Mouse (Mus musculus) midbrain, embryonic 15.5 days (tissue): ENCODE measurements at regions not wholly inside any gene's neighbourhood (a gene's known extent, or its start where the extent isn't known, plus 50 kb on each side); places are given as distances from the start of the nearest gene placed in this dataset.
A peak's percentile ranks its signal among the peaks of the same experiment; 100 is the strongest.

ENCODE experiments used
- ATAC-seq: fragments of 200-750 bp; cut with Nextera tagmentation; replicated peaks from 2 replicates; pipeline ENCODE4 v1.8.0; 2017; ENCODE audit warnings: moderate TSS enrichment
- H3K27ac ChIP-seq: fragments of 300-500 bp; sonication (generic); 2 replicates; pipeline ENCODE4 v1.5.1; 2015; ENCODE audit warnings: mild to moderate bottlenecking, inconsistent platforms
- H3K27me3 ChIP-seq: fragments of 300-500 bp; sonication (generic); replicated peaks from 2 replicates; pipeline ENCODE4 v1.6.1; 2015; ENCODE audit warnings: inconsistent platforms
- H3K36me3 ChIP-seq: fragments of 300-500 bp; sonication (generic); replicated peaks from 2 replicates; pipeline ENCODE4 v1.6.1; 2015; ENCODE audit warnings: inconsistent platforms
- H3K4me1 ChIP-seq: fragments of 300-500 bp; sonication (generic); 2 replicates; pipeline ENCODE4 v1.6.1; 2015; ENCODE audit warnings: inconsistent platforms
- H3K4me2 ChIP-seq: fragments of 300-500 bp; sonication (generic); 2 replicates; pipeline ENCODE4 v1.6.1; 2015; ENCODE audit warnings: inconsistent platforms, mild to moderate bottlenecking, moderate library complexity
- H3K4me3 ChIP-seq: fragments of 300-500 bp; sonication (generic); 2 replicates; pipeline ENCODE4 v1.5.1; 2015; ENCODE audit warnings: mild to moderate bottlenecking, inconsistent platforms
- H3K9ac ChIP-seq: fragments of 300-500 bp; sonication (generic); 2 replicates; pipeline ENCODE4 v1.6.1; 2015; ENCODE audit warnings: mild to moderate bottlenecking, inconsistent platforms
- H3K9me3 ChIP-seq: fragments of 300-500 bp; sonication (generic); 2 replicates; pipeline ENCODE4 v1.6.1; 2016; ENCODE audit warnings: inconsistent platforms
- WGBS: fragments of 180-500 bp; shearing (Covaris S2); methylation state at CpG from one replicate; pipeline ENCODE4 v1.1.7; 2015; ENCODE audit warnings: mixed read lengths; 5-methylcytosine and 5-hydroxymethylcytosine counted together

DNA sequence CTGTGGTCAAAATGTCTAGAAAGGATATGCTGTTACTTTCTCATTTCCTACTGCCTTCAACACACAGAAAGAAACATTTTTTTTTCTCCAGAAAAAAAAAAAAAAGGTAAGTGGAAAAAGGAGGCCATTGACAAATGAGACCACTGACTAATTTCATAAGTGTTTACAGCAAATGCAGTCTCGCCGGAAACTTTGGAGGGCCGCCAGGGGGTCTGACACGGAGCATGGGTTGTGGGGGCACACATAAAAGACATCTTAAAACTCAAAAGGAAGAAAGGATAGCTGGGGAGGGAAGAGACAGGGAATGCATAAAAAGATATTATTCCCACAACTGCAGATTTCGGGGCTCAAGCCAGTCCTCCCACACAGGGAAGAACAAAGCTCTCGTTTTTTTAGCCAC, 109.3 kb downstream of the Tex36 start:
- no peak for ATAC-seq

DNA sequence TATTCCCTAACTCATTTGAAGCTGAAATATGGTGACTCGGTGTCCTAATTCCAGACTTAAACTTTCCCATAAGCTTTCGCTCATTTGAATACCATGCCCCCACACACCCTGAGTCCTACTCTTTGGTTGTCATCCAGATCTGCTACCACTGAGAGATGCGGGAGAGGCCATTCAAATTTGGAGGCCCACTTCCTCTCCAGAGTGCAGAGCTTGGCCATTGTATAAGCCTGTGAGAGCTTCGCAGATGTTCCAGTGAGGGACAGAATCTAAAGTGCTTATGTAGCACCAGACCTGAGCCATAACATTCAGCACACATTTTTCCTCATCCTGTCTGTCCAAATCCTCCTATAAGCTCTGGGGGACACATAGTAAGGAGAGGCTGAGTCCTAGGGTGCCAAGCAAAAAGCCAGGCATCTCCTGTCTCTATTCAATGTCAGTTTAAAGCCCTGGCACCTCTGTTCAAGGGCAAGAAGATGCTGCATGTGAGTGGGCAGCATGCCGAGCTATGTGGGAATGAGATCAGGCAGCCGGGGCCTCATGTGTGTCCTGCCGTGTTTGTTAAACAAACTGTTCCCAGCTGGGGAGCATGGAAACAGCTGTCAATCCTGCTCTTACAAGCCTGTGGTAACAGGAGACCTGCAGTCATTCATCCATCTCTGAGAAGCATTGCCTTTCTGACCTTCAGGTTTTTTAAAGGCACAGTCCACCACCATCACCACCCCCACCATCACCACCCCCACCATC, 113.9 kb downstream of the Tex36 start:
- Histone ChIP-seq H3K4me2 (no peak overlapping the region), H3K36me3 (no peaks in the 10 kb centered on the region), H3K27me3 (no peaks in the 10 kb centered on the region; the same call in 1 of the 2 replicates), H3K9ac (no peak overlapping the region), H3K4me1 (no peaks in the 10 kb centered on the region), H3K9me3 (no peaks in the 10 kb centered on the region), H3K27ac (no peak overlapping the region), H3K4me3 (no peak overlapping the region)
- ATAC-seq, result no peak
- WGBS, result 54% methylated on average over 7 of the region's 7 CpGs

More for the DNA sequence above, 109.3 kb downstream of the Tex36 start:
- Histone ChIP-seq H3K4me1 (no peaks in the 10 kb centered on the region), H3K27me3 (no peaks in the 10 kb centered on the region; the same call in 1 of the 2 replicates), H3K4me3 (no peak overlapping the region), H3K9ac (no peak overlapping the region), H3K9me3 (no peaks in the 10 kb centered on the region), H3K36me3 (no peaks in the 10 kb centered on the region), H3K4me2 (no peak overlapping the region), H3K27ac (no peak overlapping the region)
- 47% methylated on average over 6 of the region's 6 CpGs for WGBS

DNA sequence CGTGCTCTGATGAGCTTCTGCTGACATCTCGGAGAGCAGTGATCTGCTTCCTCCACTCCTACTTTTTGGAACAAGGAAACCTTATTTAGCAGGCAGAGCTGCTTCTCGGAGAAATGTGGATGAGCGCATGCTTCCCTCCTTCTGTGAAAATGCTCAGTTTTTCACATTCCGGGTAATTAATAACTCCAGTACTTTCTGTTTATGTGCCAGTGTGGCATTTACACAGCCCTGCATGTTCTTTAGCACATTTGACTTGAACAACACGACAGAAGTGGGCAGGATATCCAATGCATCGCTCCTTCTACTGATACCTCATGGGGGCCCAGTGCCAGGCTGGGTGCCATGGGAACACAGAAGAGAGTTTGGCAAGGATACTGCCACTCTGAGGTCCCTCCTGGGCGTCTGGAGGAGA, 117.5 kb downstream of the Tex36 start:
- 0 out of 2 replicates have a peak, but pooled peaks cover 2% of the 10 kb centered on the region for H3K4me1 ChIP-seq
- H3K9me3 ChIP-seq, result no peaks in the 10 kb centered on the region
- no peaks in the 10 kb centered on the region for H3K27me3 ChIP-seq
- no peak overlapping the region for H3K4me3 ChIP-seq
- no peak overlapping the region for H3K9ac ChIP-seq
- H3K27ac ChIP-seq, result no peak overlapping the region
- ATAC-seq, result no peak
- no peak overlapping the region for H3K4me2 ChIP-seq
- WGBS, result 66% methylated on average over 8 of the region's 8 CpGs
- no peaks in the 10 kb centered on the region for H3K36me3 ChIP-seq

DNA sequence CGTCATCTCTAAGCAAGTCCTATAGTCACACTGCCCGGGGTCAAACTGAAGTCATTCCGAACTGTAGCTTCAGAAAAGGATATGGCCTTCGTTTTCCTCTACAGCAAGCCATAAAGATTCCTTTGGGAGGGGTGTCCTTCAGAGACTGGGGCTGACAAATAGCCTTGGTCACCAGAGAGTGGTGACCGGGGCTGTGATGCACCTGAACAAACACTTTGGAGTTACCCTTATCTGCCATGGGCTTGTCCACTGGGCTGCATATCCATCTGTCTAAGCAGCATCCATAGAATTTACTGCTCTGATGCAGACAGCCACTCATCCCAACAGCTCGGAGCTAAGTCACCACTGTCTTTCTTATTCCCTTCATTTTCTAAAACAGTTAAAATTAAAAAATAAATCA, 120.4 kb downstream of the Tex36 start:
- Histone ChIP-seq H3K4me1 (peaks cover 9% of the 10 kb centered on the region; the same call in 1 of the 2 replicates), H3K9ac (no peak overlapping the region), H3K4me2 (no peak overlapping the region), H3K4me3 (no peak overlapping the region), H3K27me3 (no peaks in the 10 kb centered on the region), H3K36me3 (no peaks in the 10 kb centered on the region), H3K27ac (no peak overlapping the region), H3K9me3 (no peaks in the 10 kb centered on the region)
- WGBS, result 88% methylated on average over 6 of the region's 6 CpGs
- no peak for ATAC-seq

DNA sequence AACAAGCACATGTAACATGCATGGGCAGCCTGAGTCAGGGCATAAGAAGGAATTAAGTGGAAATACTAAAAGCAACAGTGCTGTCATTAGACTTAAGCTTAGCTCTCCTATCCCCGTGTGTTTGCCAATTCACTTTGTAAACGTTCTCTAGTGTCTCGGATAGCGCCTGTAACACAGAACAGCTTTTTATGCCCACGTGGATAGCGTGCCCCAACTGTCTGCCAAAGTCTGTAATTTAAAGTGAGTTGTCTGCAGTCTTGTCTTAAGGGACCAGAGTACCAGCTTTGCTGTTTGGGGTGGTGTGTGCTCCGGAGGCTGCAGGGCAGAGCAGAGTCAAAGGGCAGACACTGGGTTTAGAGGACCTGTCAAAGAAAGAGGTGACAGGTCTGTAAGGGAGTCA, 122.3 kb downstream of the Tex36 start:
- Histone ChIP-seq H3K9ac (no peak overlapping the region), H3K36me3 (no peaks in the 10 kb centered on the region), H3K9me3 (no peaks in the 10 kb centered on the region), H3K4me3 (no peak overlapping the region), H3K4me2 (no peak overlapping the region), H3K27me3 (peaks cover 4% of the 10 kb centered on the region; the same call in 1 of the 2 replicates), H3K4me1 (peaks cover 9% of the 10 kb centered on the region; the same call in 1 of the 2 replicates), H3K27ac (no peak overlapping the region)
- no peak for ATAC-seq
- 59% methylated on average over 7 of the region's 7 CpGs for WGBS

DNA sequence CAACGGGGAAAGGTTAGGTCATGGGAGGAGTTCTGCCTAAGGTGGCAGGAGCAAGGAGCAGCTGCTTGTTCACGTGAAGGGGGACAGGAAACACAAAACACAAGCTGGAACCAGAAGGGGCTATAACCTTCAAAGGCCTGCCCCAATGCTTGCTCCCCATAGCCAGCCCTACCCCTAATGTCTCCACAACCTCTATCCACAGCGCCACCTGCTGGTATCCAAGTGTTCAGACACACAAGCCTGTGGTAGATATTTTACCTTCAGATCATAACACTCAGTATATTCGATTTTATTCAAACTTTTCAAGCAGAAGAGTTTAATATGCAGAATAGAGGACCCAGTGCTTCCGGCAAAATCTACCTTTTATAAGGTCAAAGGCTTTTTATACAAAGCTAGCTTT, 124.0 kb downstream of the Tex36 start:
- Histone ChIP-seq H3K27me3 (peaks cover 4% of the 10 kb centered on the region; the same call in 1 of the 2 replicates), H3K9me3 (no peaks in the 10 kb centered on the region), H3K4me1 (peaks cover 9% of the 10 kb centered on the region; the same call in 1 of the 2 replicates), H3K4me2 (no peak overlapping the region), H3K27ac (no peak overlapping the region), H3K9ac (no peak overlapping the region), H3K4me3 (no peak overlapping the region), H3K36me3 (no peaks in the 10 kb centered on the region)
- WGBS, result 76% methylated on average over 5 of the region's 5 CpGs
- ATAC-seq, result no peak

DNA sequence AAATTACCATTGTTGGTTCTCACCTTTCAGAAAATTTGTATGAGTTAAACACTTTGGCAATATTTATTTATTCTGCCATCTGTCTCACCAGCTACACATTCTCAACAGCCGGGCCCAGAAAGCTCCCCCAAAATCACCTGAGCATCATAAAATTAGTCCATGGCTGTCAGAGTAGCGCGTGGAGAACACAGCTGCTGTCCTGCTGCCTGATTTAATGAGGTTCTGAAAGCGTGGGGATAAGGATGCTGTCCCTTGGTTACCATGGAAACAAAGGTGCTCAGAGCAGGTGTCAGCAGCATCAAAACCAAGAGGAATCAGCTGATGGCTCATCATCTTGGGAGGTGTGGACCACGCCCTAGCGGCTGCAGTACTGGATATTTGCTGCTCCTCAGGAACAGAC, 124.7 kb downstream of the Tex36 start:
- H3K27ac ChIP-seq, result no peak overlapping the region
- peaks cover 9% of the 10 kb centered on the region; the same call in 1 of the 2 replicates for H3K4me1 ChIP-seq
- H3K4me3 ChIP-seq, result no peak overlapping the region
- H3K9ac ChIP-seq, result no peak overlapping the region
- H3K4me2 ChIP-seq, result no peak overlapping the region
- no peak for ATAC-seq
- 57% methylated on average over 6 of the region's 6 CpGs for WGBS
- peaks cover 4% of the 10 kb centered on the region; the same call in 1 of the 2 replicates for H3K27me3 ChIP-seq
- no peaks in the 10 kb centered on the region for H3K9me3 ChIP-seq
- no peaks in the 10 kb centered on the region for H3K36me3 ChIP-seq

DNA sequence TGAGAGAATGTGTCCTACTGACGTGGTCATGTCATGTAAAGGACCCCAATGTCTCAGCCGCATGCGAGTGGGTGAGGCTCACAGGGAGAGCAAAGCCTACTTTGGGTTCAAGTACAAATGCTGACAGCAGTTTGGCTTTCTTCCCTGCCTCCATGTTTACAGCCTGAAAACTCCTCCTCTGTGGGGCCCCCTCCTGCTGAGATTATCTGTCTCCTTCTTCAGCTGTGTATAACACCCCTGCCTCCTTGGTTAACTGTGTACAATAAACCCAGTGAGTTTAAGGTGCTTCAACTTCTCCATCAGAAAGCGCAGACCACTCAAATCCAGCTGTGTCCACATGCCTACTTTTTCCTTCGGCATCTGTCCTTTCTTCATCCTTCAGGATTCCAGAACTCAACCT, 130.3 kb downstream of the Tex36 start:
- no peaks in the 10 kb centered on the region for H3K9me3 ChIP-seq
- H3K4me2 ChIP-seq, result no peak overlapping the region
- H3K27ac ChIP-seq, result no peak overlapping the region
- no peak for ATAC-seq
- WGBS, result 83% methylated on average over 5 of the region's 5 CpGs
- no peak overlapping the region for H3K4me3 ChIP-seq
- H3K27me3 ChIP-seq, result peaks cover 4% of the 10 kb centered on the region; the same call in 1 of the 2 replicates
- no peaks in the 10 kb centered on the region for H3K36me3 ChIP-seq
- no peak overlapping the region for H3K9ac ChIP-seq
- 0 out of 2 replicates have a peak, but pooled peaks cover 4% of the 10 kb centered on the region for H3K4me1 ChIP-seq

DNA sequence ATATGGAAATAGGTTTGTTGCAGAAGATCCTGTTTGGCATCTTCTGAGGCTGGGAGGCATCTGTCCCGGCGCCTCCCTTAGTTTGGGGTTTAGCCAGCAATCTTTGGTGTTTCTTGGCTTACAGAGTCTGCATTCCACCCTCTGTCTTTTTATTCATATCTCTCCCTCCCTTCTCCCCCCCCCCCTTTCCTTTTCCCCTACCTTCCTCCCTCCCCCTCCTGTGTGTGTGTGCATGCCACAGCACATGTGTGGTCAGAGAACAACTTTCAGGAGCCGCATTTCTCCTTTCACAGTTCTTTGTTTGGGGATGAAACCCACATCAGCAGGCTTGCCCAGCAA, 131.4 kb downstream of the Tex36 start:
- 71% methylated on average over 3 of the region's 3 CpGs for WGBS
- Histone ChIP-seq H3K27me3 (peaks cover 4% of the 10 kb centered on the region; the same call in 1 of the 2 replicates), H3K27ac (no peak overlapping the region), H3K9me3 (no peaks in the 10 kb centered on the region), H3K36me3 (no peaks in the 10 kb centered on the region), H3K4me2 (no peak overlapping the region), H3K9ac (no peak overlapping the region), H3K4me3 (no peak overlapping the region), H3K4me1 (0 out of 2 replicates have a peak, but pooled peaks cover 4% of the 10 kb centered on the region)
- no peak for ATAC-seq

DNA sequence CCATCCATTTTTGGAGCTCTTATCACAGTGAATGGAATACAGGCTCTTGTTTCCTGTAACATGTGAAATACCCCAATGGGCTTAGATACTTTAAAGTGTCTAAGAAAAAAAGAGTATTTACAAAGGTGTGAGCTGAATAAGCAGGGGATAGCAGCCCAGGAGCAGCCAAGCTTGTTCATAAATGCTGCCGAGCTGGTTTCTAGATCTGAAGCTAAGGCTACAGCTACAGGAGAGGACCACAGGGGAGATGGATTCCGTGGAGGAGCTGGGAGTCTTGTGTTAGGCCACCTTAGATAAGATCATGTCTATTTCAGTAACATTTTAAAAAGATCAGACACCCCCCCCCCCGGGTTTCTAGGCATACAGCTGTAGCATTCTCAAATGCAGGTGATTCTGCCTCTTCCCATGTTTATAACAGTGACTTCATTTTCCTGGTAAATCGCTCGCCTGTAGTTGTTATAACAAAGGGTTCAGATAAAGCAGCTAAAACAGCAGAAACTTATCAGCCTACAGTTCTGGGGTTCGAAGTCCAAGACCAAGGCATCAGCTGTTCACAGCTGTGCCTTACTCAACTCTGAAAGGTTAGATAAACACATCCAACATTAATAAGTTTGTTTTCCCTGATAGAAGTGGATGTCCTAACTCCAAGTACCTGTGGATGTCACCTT, 131.9 kb downstream of the Tex36 start:
- H3K27me3 ChIP-seq, result no peaks in the 10 kb centered on the region
- H3K4me2 ChIP-seq, result no peak overlapping the region
- H3K36me3 ChIP-seq, result no peaks in the 10 kb centered on the region
- H3K9me3 ChIP-seq, result no peaks in the 10 kb centered on the region
- H3K4me1 ChIP-seq, result 0 out of 2 replicates have a peak, but pooled peaks cover 4% of the 10 kb centered on the region
- no peak overlapping the region for H3K4me3 ChIP-seq
- no peak for ATAC-seq
- H3K9ac ChIP-seq, result no peak overlapping the region
- WGBS, result 71% methylated on average over 6 of the region's 6 CpGs
- H3K27ac ChIP-seq, result no peak overlapping the region

DNA sequence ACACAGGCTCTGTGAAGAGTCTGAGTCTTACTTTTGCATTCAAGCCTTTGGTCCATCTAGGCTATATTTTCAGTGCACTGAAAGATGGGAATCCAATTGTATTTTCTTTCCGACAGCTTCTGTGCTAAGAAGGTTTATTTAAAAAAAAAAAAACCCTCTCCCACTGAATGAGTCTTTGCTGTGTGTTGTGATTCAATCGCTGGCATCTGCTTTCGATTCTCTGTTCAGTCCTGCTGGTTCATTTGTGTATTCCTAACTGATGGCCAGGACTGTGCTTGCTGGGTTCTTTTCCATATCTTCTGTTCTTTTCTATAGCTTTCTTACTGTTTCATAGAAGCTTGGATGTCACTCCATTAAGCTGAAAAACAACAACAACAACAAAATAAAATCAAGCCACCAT, 132.9 kb downstream of the Tex36 start:
- 0 out of 2 replicates have a peak, but pooled peaks cover 4% of the 10 kb centered on the region for H3K4me1 ChIP-seq
- 43% methylated on average over 3 of the region's 3 CpGs for WGBS
- H3K9me3 ChIP-seq, result no peaks in the 10 kb centered on the region
- no peak overlapping the region for H3K4me3 ChIP-seq
- no peak overlapping the region for H3K9ac ChIP-seq
- H3K27me3 ChIP-seq, result no peaks in the 10 kb centered on the region
- no peak overlapping the region for H3K4me2 ChIP-seq
- H3K27ac ChIP-seq, result 0 out of 2 replicates have a peak overlapping the region, but pooled peaks have one; percentile 15
- ATAC-seq, result no peak
- no peaks in the 10 kb centered on the region for H3K36me3 ChIP-seq

DNA sequence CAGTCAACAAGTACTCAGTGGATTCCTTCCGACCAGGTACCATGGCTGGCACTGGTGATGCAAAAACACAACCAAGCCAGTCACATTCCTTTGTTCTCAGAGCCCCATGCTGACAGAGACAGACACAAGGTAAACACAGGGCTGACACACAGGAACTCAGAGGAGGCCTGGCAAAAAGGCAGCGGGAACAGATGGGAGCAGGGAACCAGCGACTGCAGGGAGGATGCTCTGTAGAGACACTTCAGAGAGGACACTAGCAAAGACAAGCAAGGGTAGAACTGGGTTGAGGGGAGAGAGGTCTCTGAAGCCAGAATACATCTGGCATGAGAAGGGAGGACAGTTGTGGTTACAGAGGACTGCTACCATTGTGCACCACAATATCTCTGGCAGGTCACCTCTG, 133.6 kb downstream of the Tex36 start:
- Histone ChIP-seq H3K9ac (no peak overlapping the region), H3K36me3 (no peaks in the 10 kb centered on the region), H3K27ac (no peak overlapping the region), H3K9me3 (no peaks in the 10 kb centered on the region), H3K4me2 (no peak overlapping the region), H3K4me3 (no peak overlapping the region), H3K4me1 (0 out of 2 replicates have a peak, but pooled peaks cover 4% of the 10 kb centered on the region), H3K27me3 (no peaks in the 10 kb centered on the region)
- ATAC-seq, result no peak
- WGBS, result 45% methylated on average over 3 of the region's 3 CpGs
